Mouse (Mus musculus): ENCODE measurements at regions not wholly inside any gene's neighbourhood (a gene's known extent, or its start where the extent isn't known, plus 50 kb on each side); places are given as distances from the start of the nearest gene placed in this dataset.

- Histone ChIP-seq H3K27me3 (ENCODE audit: insufficient read depth, low read length) (no peaks in the 10 kb centered on the region), H3K4me3 (ENCODE audit: low read depth, low read length) (no peak overlapping the region), H3K36me3 (replicated peaks) (no peaks in the 10 kb centered on the region), H3K4me1 (ENCODE audit: insufficient read depth, low read depth, low read length) (no peaks in the 10 kb centered on the region), H3K9me3 (replicated peaks) (peaks cover 57% of the 10 kb centered on the region)
- no peak for DNase-seq (ENCODE audit: low spot score)
- TF ChIP-seq CTCF (IDR thresholded peaks at IDR 0.05; ENCODE audit: low read depth, low read length) (no peak), GATA1 (IDR thresholded peaks at IDR 0.05; ENCODE audit: borderline replicate concordance, low read length) (no peak), TAL1 (conservative IDR thresholded peaks at IDR 0.05; ENCODE audit: low read depth, low read length) (no peak), POLR2AphosphoS5 (IDR thresholded peaks at IDR 0.05; ENCODE audit: insufficient replicate concordance, low read depth, low read length) (no peak), GATA2 (IDR thresholded peaks at IDR 0.05; ENCODE audit: borderline replicate concordance, low read depth, low read length) (no peak)
- no peak for ATAC-seq (ENCODE audit: extremely low read depth, insufficient number of reproducible peaks, low FRiP score, poor library complexity, severe bottlenecking)
These were observed 532.9 kb downstream of the Tshz3 start for GRCm38 (mm10) chr7:37230641-37231347.

GRCm38 (mm10) chr7:37240832-37241231 is 532.6 kb downstream of the Zfp536 start:
- no peak overlapping the region for H3K4me3 ChIP-seq (ENCODE audit: low read depth, low read length)
- H3K36me3 ChIP-seq (replicated peaks) = no peaks in the 10 kb centered on the region
- ATAC-seq (ENCODE audit: extremely low read depth, insufficient number of reproducible peaks, low FRiP score, poor library complexity, severe bottlenecking) (no peak), DNase-seq (ENCODE audit: low spot score) (no peak)
- H3K4me1 ChIP-seq (ENCODE audit: insufficient read depth, low read depth, low read length) = no peaks in the 10 kb centered on the region
- no peaks in the 10 kb centered on the region for H3K27me3 ChIP-seq (ENCODE audit: insufficient read depth, low read length)
- peaks cover 26% of the 10 kb centered on the region for H3K9me3 ChIP-seq (replicated peaks)
- TF ChIP-seq GATA1 (IDR thresholded peaks at IDR 0.05; ENCODE audit: borderline replicate concordance, low read length) (no peak), GATA2 (IDR thresholded peaks at IDR 0.05; ENCODE audit: borderline replicate concordance, low read depth, low read length) (no peak), TAL1 (conservative IDR thresholded peaks at IDR 0.05; ENCODE audit: low read depth, low read length) (no peak), POLR2AphosphoS5 (IDR thresholded peaks at IDR 0.05; ENCODE audit: insufficient replicate concordance, low read depth, low read length) (no peak), CTCF (IDR thresholded peaks at IDR 0.05; ENCODE audit: low read depth, low read length) (no peak)

- ATAC-seq (ENCODE audit: extremely low read depth, insufficient number of reproducible peaks, low FRiP score, poor library complexity, severe bottlenecking) (no peak), DNase-seq (ENCODE audit: low spot score) (no peak)
- no peak overlapping the region for H3K4me3 ChIP-seq (ENCODE audit: low read depth, low read length)
- TF ChIP-seq POLR2AphosphoS5 (IDR thresholded peaks at IDR 0.05; ENCODE audit: insufficient replicate concordance, low read depth, low read length) (no peak), CTCF (IDR thresholded peaks at IDR 0.05; ENCODE audit: low read depth, low read length) (no peak), TAL1 (conservative IDR thresholded peaks at IDR 0.05; ENCODE audit: low read depth, low read length) (no peak), GATA2 (IDR thresholded peaks at IDR 0.05; ENCODE audit: borderline replicate concordance, low read depth, low read length) (no peak), GATA1 (IDR thresholded peaks at IDR 0.05; ENCODE audit: borderline replicate concordance, low read length) (no peak)
- no peaks in the 10 kb centered on the region for H3K36me3 ChIP-seq (replicated peaks)
- no peaks in the 10 kb centered on the region for H3K27me3 ChIP-seq (ENCODE audit: insufficient read depth, low read length)
- H3K9me3 ChIP-seq (replicated peaks) = peaks cover 31% of the 10 kb centered on the region
- H3K4me1 ChIP-seq (ENCODE audit: insufficient read depth, low read depth, low read length) = no peaks in the 10 kb centered on the region
These were observed 531.7 kb downstream of the Zfp536 start for GRCm38 (mm10) chr7:37241781-37242180.

- no peak for DNase-seq (ENCODE audit: low spot score)
- no peaks in the 10 kb centered on the region for H3K4me1 ChIP-seq (ENCODE audit: insufficient read depth, low read depth, low read length)
- H3K9me3 ChIP-seq (replicated peaks) = peaks cover 31% of the 10 kb centered on the region
- no peak overlapping the region for H3K4me3 ChIP-seq (ENCODE audit: low read depth, low read length)
- TF ChIP-seq GATA1 (IDR thresholded peaks at IDR 0.05; ENCODE audit: borderline replicate concordance, low read length) = no peak
- H3K27me3 ChIP-seq (ENCODE audit: insufficient read depth, low read length) = no peaks in the 10 kb centered on the region
- H3K36me3 ChIP-seq (replicated peaks) = no peaks in the 10 kb centered on the region
- ATAC-seq (ENCODE audit: extremely low read depth, insufficient number of reproducible peaks, low FRiP score, poor library complexity, severe bottlenecking) = no peak
These were observed 531.0 kb downstream of the Zfp536 start for GRCm38 (mm10) chr7:37242476-37242875.

GRCm38 (mm10) chr7:37246156-37246555 is 527.3 kb downstream of the Zfp536 start:
- TF ChIP-seq POLR2AphosphoS5 (IDR thresholded peaks at IDR 0.05; ENCODE audit: insufficient replicate concordance, low read depth, low read length) = no peak
- no peak for DNase-seq (ENCODE audit: low spot score)
- H3K36me3 ChIP-seq (replicated peaks) = no peaks in the 10 kb centered on the region

GRCm38 (mm10) chr7:37254431-37254830 is 519.0 kb downstream of the Zfp536 start:
- Histone ChIP-seq H3K4me3 (ENCODE audit: low read depth, low read length) (no peak overlapping the region), H3K27me3 (ENCODE audit: insufficient read depth, low read length) (no peaks in the 10 kb centered on the region), H3K4me1 (ENCODE audit: insufficient read depth, low read depth, low read length) (no peaks in the 10 kb centered on the region), H3K9me3 (replicated peaks) (peaks cover 49% of the 10 kb centered on the region), H3K36me3 (replicated peaks) (no peaks in the 10 kb centered on the region)
- ATAC-seq (ENCODE audit: extremely low read depth, insufficient number of reproducible peaks, low FRiP score, poor library complexity, severe bottlenecking) = no peak
- no peak for DNase-seq (ENCODE audit: low spot score)
- TF ChIP-seq CTCF (IDR thresholded peaks at IDR 0.05; ENCODE audit: low read depth, low read length) (no peak), GATA1 (IDR thresholded peaks at IDR 0.05; ENCODE audit: borderline replicate concordance, low read length) (no peak), TAL1 (conservative IDR thresholded peaks at IDR 0.05; ENCODE audit: low read depth, low read length) (no peak), POLR2AphosphoS5 (IDR thresholded peaks at IDR 0.05; ENCODE audit: insufficient replicate concordance, low read depth, low read length) (no peak), GATA2 (IDR thresholded peaks at IDR 0.05; ENCODE audit: borderline replicate concordance, low read depth, low read length) (no peak)

More at GRCm38 (mm10) chr7:37246156-37246555, 527.3 kb downstream of the Zfp536 start:
- Histone ChIP-seq H3K9me3 (replicated peaks) (peaks cover 25% of the 10 kb centered on the region), H3K4me3 (ENCODE audit: low read depth, low read length) (no peak overlapping the region), H3K27me3 (ENCODE audit: insufficient read depth, low read length) (no peaks in the 10 kb centered on the region), H3K4me1 (ENCODE audit: insufficient read depth, low read depth, low read length) (no peaks in the 10 kb centered on the region)
- no peak for ATAC-seq (ENCODE audit: extremely low read depth, insufficient number of reproducible peaks, low FRiP score, poor library complexity, severe bottlenecking)

GRCm38 (mm10) chr7:37255840-37256239 is 517.6 kb downstream of the Zfp536 start:
- ATAC-seq (ENCODE audit: extremely low read depth, insufficient number of reproducible peaks, low FRiP score, poor library complexity, severe bottlenecking) (no peak), DNase-seq (ENCODE audit: low spot score) (no peak)
- TF ChIP-seq POLR2AphosphoS5 (IDR thresholded peaks at IDR 0.05; ENCODE audit: insufficient replicate concordance, low read depth, low read length) (no peak), CTCF (IDR thresholded peaks at IDR 0.05; ENCODE audit: low read depth, low read length) (no peak), GATA2 (IDR thresholded peaks at IDR 0.05; ENCODE audit: borderline replicate concordance, low read depth, low read length) (no peak), GATA1 (IDR thresholded peaks at IDR 0.05; ENCODE audit: borderline replicate concordance, low read length) (no peak), TAL1 (conservative IDR thresholded peaks at IDR 0.05; ENCODE audit: low read depth, low read length) (no peak)
- H3K4me1 ChIP-seq (ENCODE audit: insufficient read depth, low read depth, low read length) = no peaks in the 10 kb centered on the region
- H3K9me3 ChIP-seq (replicated peaks) = peaks cover 52% of the 10 kb centered on the region
- no peaks in the 10 kb centered on the region for H3K27me3 ChIP-seq (ENCODE audit: insufficient read depth, low read length)
- no peak overlapping the region for H3K4me3 ChIP-seq (ENCODE audit: low read depth, low read length)
- no peaks in the 10 kb centered on the region for H3K36me3 ChIP-seq (replicated peaks)
